Mouse (Mus musculus) central nervous system, embryonic 14 days (tissue): ENCODE measurements around the gene 4933402E13Rik. TPM values are rescaled to one million over a fixed set of nuclear protein-coding genes. Genes with fewer than 3 reads are reported as not detected.

Experiments used
- polyA plus RNA-seq: library from polyadenylated mRNA; depleted of rRNA; stranded (reverse); fragments of >200 nt; gene quantifications from 2 replicates; pipeline ENCODE4 v1.2.3, GENCODE M21; 2012; rRNA removed

The 4933402E13Rik gene
- not detected in 2 replicates for polyA plus RNA-seq

DNA sequence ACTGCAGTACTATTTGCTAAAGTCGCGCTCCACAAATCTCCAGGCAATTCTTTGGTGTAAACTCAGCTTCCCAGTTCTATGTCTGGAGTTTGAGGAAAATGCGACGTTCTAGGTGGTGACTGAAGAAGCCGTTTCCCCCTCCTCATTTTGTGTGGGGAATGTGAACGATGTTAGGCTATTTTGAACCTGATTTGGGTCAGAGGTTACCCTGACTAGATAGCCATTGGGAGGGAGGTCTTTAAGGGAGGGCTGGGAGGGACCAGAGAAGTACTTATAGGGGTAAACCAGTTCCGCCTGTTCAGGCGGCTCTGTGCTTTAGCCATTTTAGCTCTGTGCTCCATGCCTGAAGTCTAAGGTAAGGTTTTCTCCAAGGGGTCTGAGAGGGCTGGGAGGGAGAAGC is at the start of gene 4933402E13Rik:
TSS of gene 4933402E13Rik (plus strand) at position 301 of the 400 bp plus-strand sequence.

Other genes with a start within 250 kb of the 4933402E13Rik start
- gene 4931400O07Rik, start 184.5 kb downstream of the 4933402E13Rik start, polyA plus RNA-seq: not detected in 2 replicates